Mouse (Mus musculus): ENCODE data around the gene Rcan2. TPM values are rescaled to one million over a fixed set of nuclear protein-coding genes. Genes with fewer than 3 reads are reported as not detected.

The Rcan2 gene
- total RNA-seq, 1 experiment from 2014 or later: not detected

DNA sequence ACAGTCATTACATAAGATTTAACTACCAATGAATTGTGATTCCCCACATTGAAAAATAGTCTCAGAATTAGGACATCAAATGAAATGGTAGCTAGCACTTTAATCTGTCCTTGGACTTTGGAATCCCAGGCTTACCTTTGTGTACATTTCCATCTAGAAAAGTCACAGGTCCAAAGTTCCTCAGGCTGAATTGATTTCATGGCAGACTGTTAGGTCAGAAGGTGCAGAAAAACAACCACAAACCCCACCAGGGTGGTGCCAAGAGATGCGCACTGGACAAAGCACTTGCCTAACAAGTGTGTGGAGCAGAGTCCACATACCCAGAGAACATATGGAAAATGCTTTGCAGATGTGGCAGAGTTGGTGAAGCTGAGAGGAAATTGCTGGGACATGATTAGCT, 256.0 kb downstream of the Rcan2 start:
- no peak for ATAC-seq (replicated peaks; ENCODE audit: low read depth, poor library complexity, severe bottlenecking)

DNA sequence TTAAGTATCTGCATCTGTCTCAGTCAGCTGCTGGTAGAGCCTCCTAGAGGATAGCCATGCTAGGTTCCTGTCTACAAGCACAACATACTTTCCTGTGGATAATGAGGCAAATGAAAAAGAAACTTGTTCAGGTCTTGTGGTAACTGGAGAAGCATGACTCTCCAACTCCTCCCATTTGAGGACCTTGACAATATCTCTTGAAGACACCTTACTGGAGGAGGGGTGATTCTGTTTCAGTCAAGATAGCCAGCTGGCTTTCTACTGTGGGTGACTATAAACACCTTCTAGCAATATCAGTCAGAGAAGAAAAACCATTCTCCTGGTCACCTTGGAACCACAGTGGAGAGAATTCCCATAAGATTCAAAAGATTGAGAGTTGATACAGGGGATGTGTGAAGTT, 257.0 kb downstream of the Rcan2 start:
- ATAC-seq (replicated peaks; ENCODE audit: low read depth, poor library complexity, severe bottlenecking): 0 out of 2 replicates have a peak, but pooled peaks have one; percentile 20

GRCm38 (mm10) chr17:44060781-44061180, 259.6 kb downstream of the Rcan2 start:
- ATAC-seq (replicated peaks; ENCODE audit: low read depth, poor library complexity, severe bottlenecking): peak; percentile 51

DNA sequence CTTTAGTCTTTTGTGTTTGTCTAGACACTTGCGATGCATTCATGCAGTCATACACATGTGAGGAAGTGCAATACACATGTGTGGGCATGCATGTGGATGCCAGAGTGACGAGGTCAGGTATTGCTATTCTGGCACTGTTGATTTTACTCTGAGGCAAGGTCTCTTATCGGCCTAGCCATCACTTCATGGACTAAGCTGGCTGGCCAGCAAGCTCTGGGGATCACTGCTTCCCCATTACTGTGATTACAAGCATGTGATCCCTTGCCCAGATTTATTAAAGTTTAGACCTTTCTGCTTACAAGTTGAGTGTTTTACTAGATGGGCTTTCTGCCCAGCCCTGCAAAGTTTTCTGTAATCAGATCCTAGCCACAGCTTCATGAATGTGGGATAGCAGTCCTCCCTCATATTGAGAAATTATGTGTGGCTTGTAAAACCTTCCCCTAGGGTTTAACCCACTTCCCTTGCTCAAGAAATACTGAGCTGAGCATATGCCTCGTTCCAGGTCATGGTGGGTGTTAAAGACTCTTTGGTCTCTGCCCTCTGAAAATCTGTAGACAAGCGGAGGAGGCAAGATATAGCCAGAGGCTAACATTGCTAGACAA, 260.2 kb downstream of the Rcan2 start:
- ATAC-seq (replicated peaks; ENCODE audit: low read depth, poor library complexity, severe bottlenecking): no peak

GRCm38 (mm10) chr17:44068876-44069275, 267.7 kb downstream of the Rcan2 start:
- ATAC-seq (replicated peaks; ENCODE audit: low read depth, poor library complexity, severe bottlenecking): no peak

GRCm38 (mm10) chr17:44071680-44072079, 270.5 kb downstream of the Rcan2 start:
- no peak for ATAC-seq (replicated peaks; ENCODE audit: low read depth, poor library complexity, severe bottlenecking)

DNA sequence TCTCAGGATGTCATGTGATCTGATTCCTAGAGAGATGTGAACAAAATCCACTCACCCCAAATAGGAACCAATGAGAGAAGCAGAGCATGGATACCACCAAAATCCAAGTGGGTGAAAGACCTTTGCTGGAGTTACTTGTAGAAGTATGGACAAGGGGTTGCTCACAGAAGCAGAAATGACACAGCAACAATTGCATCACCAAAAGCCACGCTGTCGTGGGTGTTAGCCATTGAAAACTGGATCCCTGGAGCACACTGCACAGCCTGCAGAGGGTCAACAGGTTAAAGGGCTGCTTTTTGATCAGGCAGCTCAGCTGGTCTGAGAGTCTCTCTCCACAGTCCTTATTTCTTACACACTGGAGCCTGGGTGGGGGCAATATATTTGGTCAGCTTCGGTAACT, 274.4 kb downstream of the Rcan2 start:
- no peak for ATAC-seq (replicated peaks; ENCODE audit: low read depth, poor library complexity, severe bottlenecking)

DNA sequence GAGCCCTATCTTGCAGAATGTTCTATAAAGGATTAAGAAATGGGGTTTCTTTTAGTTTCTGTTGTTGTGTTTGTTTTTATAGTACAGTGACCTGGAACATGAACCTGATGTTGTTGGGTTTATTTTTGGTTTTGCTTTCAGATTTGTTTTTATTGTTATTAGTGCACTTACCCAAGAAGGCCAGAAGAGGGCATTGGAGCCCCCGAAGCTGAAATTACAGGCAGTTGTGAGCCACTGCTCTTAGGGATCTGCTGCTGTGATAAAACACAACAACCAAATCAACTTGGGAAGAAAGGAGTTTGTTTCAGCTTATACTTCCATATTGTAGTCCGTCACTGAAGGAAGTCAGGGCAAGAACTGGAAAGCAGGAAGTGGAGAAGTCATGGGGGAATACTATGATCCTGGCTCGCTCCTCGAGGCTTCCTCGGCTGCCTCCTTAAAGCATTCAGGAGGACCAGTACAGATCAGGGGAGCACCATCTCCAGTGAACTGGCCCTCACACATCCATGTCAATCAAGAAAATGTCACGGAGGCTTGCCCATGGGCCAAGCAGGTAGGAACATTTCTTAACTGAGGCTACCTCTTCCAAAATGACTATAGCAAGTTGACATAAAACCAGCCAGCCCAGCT, 275.0 kb downstream of the Rcan2 start:
- peak; percentile 58 for ATAC-seq (replicated peaks; ENCODE audit: low read depth, poor library complexity, severe bottlenecking)

- ATAC-seq (replicated peaks; ENCODE audit: low read depth, poor library complexity, severe bottlenecking): no peak
Measured at GRCm38 (mm10) chr17:44077146-44077842, 276.1 kb downstream of the Rcan2 start.

GRCm38 (mm10) chr17:44077843-44078160, 276.7 kb downstream of the Rcan2 start:
- ATAC-seq (replicated peaks; ENCODE audit: low read depth, poor library complexity, severe bottlenecking): no peak

- peak; percentile 88 for ATAC-seq (replicated peaks; ENCODE audit: low read depth, poor library complexity, severe bottlenecking)
Measured at GRCm38 (mm10) chr17:44078631-44079350, 277.6 kb downstream of the Rcan2 start, which contains the start of gene Enpp5. Enpp5 (plus strand) TSS chr17:44078813.

DNA sequence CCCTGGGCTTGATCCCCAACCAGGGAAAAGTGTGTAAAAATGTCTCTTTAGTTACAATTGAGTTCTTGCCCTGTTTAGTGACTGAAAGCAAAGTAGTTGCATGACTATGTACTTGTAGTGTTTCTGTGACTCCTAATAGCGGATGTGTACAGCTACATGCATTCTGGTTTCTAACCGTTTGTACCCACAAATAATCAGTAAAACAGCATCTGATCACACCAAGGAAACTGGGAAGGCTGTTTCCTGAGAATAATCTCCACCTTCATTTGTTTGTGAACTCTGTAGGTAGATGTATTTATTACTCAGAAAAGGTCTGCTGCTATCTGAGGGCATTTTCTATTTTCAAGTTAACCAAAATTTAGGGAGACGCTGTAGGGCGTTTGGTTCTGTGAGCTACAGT, 282.0 kb downstream of the Rcan2 start:
- no peak for ATAC-seq (replicated peaks; ENCODE audit: low read depth, poor library complexity, severe bottlenecking)

GRCm38 (mm10) chr17:44088226-44088625, 287.1 kb downstream of the Rcan2 start:
- peak; percentile 74 for ATAC-seq (replicated peaks; ENCODE audit: low read depth, poor library complexity, severe bottlenecking)

Other genes with a start within 250 kb of the Rcan2 start
- 0.46 TPM in 1 of 2 replicates, not detected in the other for gene Pla2g7, start 233.3 kb upstream of the Rcan2 start, total RNA-seq (2017)
- gene Tdrd6, start 171.1 kb upstream of the Rcan2 start, total RNA-seq (2017): not detected in 2 replicates
- gene Slc25a27, start 134.1 kb upstream of the Rcan2 start, total RNA-seq (2017): 0.73 and 5.7 TPM in 2 replicates
- 0.73 and 2.0 TPM in 2 replicates for gene Cyp39a1, start 133.9 kb upstream of the Rcan2 start, total RNA-seq (2017)

All from common myeloid progenitor, adult 5-6 weeks (primary cell).